8 mouse cellular contexts compared by ENCODE assay signal in genomic region chr4:101366905-101367679, GRCm38 (mm10). TPM values are rescaled to one million over a fixed set of nuclear protein-coding genes. Genes with fewer than 3 reads are reported as not detected.
DNase-seq lines count a peak whose midpoint lies in the region; ATAC-seq and TF ChIP-seq lines count a peak whose summit lies in the region.
"Had no signal": no experiment of that assay in that cellular context is flagged by ENCODE, and none has a peak within 500 bp of the region (broad histone marks: within the 10 kb centered on the region; RNA-seq: fewer than 3 reads in every experiment).

No protein-coding gene starts in this region.

- no peaks in the 10 kb centered on the region for H3K27me3 ChIP-seq in liver, embryonic 11.5 days (replicated peaks; ENCODE audit: control insufficient read depth, insufficient read depth, low read length)
- no peaks in the 10 kb centered on the region for H3K27me3 ChIP-seq in limb, embryonic 14.5 days (ENCODE audit: control insufficient read depth, insufficient read depth, low read length)
- H3K27me3 ChIP-seq: liver, embryonic 15.5 days had no signal

- peak; percentile 30 for DNase-seq in liver
- DNase-seq in liver, embryonic 11.5 days (ENCODE audit: low spot score), result no peak
- DNase-seq in Muller cell, postnatal 12 days (ENCODE audit: inconsistent ontology term), result peak; percentile 52
- DNase-seq in cerebellum, postnatal 14 days, result peak; percentile 72 to 76
- peak; percentile 52 for DNase-seq in limb, embryonic 14.5 days (ENCODE audit: low spot score)
- DNase-seq in natural killer cell, adult 2 months (ENCODE audit: low spot score in 2 of 2), result peak; percentile 48 to 59

- H3K9me3 ChIP-seq in liver, embryonic 11.5 days (ENCODE audit: control insufficient read depth, low read length), result no peaks in the 10 kb centered on the region
- no peaks in the 10 kb centered on the region for H3K9me3 ChIP-seq in limb, embryonic 14.5 days (ENCODE audit: control insufficient read depth, low read length)
- H3K9me3 ChIP-seq: liver, embryonic 15.5 days had no signal

- no peak for TF ChIP-seq POLR2A in limb, embryonic 14.5 days (IDR thresholded peaks at IDR 0.05; ENCODE audit: borderline replicate concordance, extremely low read depth, insufficient read depth, insufficient read length)

- WGBS in liver, embryonic 11.5 days, result 60% methylated on average over 13 of the region's 13 CpGs
- 70% methylated on average over 13 of the region's 13 CpGs for whole genome bisulfite sequencing in limb, embryonic 14.5 days

- no peak overlapping the region for H3K9ac ChIP-seq in liver, embryonic 11.5 days (ENCODE audit: low read depth, low read length)
- no peak overlapping the region for H3K9ac ChIP-seq in limb, embryonic 14.5 days (ENCODE audit: low read depth, low read length, severe bottlenecking)
- H3K9ac ChIP-seq: liver, embryonic 15.5 days had no signal

- no peak overlapping the region for H3K27ac ChIP-seq in liver, embryonic 11.5 days (ENCODE audit: low read depth, low read length)
- no peak overlapping the region for H3K27ac ChIP-seq in limb, embryonic 14.5 days (replicated peaks; ENCODE audit: low read depth, low read length)
- H3K27ac ChIP-seq: liver, embryonic 15.5 days had no signal

- no peak overlapping the region for H3K4me2 ChIP-seq in liver, embryonic 11.5 days
- H3K4me2 ChIP-seq in limb, embryonic 14.5 days (replicated peaks; ENCODE audit: low read depth, low read length, severe bottlenecking), result no peak overlapping the region
- H3K4me2 ChIP-seq: liver, embryonic 15.5 days had no signal

- H3K36me3 ChIP-seq in liver, embryonic 11.5 days (ENCODE audit: control insufficient read depth, insufficient read depth, low read length), result no peaks in the 10 kb centered on the region
- no peaks in the 10 kb centered on the region for H3K36me3 ChIP-seq in limb, embryonic 14.5 days (ENCODE audit: control insufficient read depth, insufficient read depth, low read length)
- H3K36me3 ChIP-seq: liver, embryonic 15.5 days had no signal

- no peak for ATAC-seq in liver, embryonic 11.5 days (replicated peaks; ENCODE audit: low FRiP score)
- ATAC-seq in hematopoietic stem cell, adult 5-6 weeks (replicated peaks in 1 of 2; ENCODE audit: insufficient read depth in 1 of 2, low FRiP score in 2 of 2, low TSS enrichment in 1 of 2, low read depth in 1 of 2, poor library complexity in 2 of 2, severe bottlenecking in 2 of 2), result peak; percentile 42 to 75; a peak in 1 of 4 replicates
- no peak for ATAC-seq in limb, embryonic 14.5 days (ENCODE audit: low FRiP score, low read depth)

- H3K4me1 ChIP-seq in liver, embryonic 11.5 days (replicated peaks; ENCODE audit: control insufficient read depth, insufficient read depth, low read length), result no peaks in the 10 kb centered on the region
- no peaks in the 10 kb centered on the region for H3K4me1 ChIP-seq in limb, embryonic 14.5 days (ENCODE audit: control insufficient read depth, insufficient read depth, low read length)
- H3K4me1 ChIP-seq: liver, embryonic 15.5 days had no signal

- no peak overlapping the region for H3K4me3 ChIP-seq in liver, embryonic 11.5 days (ENCODE audit: low read depth, low read length)
- H3K4me3 ChIP-seq in limb, embryonic 14.5 days (replicated peaks; ENCODE audit: low read length), result no peak overlapping the region
- H3K4me3 ChIP-seq: liver, embryonic 15.5 days had no signal

RNA-seq across cellular contexts. Expression of gene Ak4, which starts 52.0 kb away (rescaled TPM):
- 14.8 and 17.0 TPM in 2 replicates for polyA plus RNA-seq in liver, embryonic 11.5 days (2014; fragmentation: Nextera tagmentation; extraction: Ambion mirVana)
- 19.4 and 21.7 TPM in 2 replicates for total RNA-seq in hematopoietic stem cell, adult 5-6 weeks (2017)
- polyA plus RNA-seq in limb, embryonic 14.5 days (2012; rRNA removed), result 17.9 and 18.4 TPM in 2 replicates
- 5.8 TPM in 2 replicates for polyA plus RNA-seq in limb, embryonic 14.5 days (2014; fragmentation: Nextera tagmentation; extraction: Ambion mirVana)

Comparison
In these comparisons a context has a peak if more than half of its experiments do, and no peak if none do; other contexts are left out.
1. ATAC-seq: peak in hematopoietic stem cell, adult 5-6 weeks (2 of 2); none in liver, embryonic 11.5 days (single experiment) and limb, embryonic 14.5 days (single experiment).